Mouse (Mus musculus) mesoderm, embryonic 11.5 days (tissue): ENCODE data around the gene Itgb3bp.

Experiments
- DNase-seq: peaks from one replicate; pipeline ENCODE4 v3.0.0-alpha.2; 2012; ENCODE audit warnings: low read depth, low spot score

Itgb3bp gene

GRCm38 (mm10) chr4:99929613-99930517 lies at the start of gene Itgb3bp:
Itgb3bp (minus strand) TSS chr4:99929813.
- DNase-seq = peak; percentile 81

GRCm38 (mm10) chr4:99979326-99979725 lies 49.7 kb upstream of the Itgb3bp start:
- DNase-seq = no peak

DNA sequence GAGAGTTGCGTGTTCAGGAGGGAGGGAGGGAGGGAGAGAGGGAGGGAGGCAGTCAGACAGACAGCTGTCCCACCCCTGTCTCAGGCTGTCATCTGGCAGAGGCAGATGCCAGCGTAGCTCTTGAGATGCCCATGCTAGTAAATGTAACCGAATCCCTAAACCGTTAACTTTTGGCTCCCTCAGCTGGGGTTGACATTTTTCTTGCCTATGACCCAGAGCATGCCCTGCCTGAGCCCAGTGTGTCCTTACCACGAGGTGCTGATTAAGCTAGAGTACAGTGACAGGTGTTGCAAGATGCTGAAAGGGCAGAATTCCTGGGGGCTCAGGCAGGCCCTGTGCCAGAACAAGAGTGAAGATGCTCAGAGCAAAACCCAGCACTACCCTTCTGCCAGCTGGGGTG lies 44.8 kb upstream of the Itgb3bp start:
- DNase-seq = no peak

- DNase-seq = no peak
These were observed 44.3 kb upstream of the Itgb3bp start for GRCm38 (mm10) chr4:99973931-99974330.

GRCm38 (mm10) chr4:99972886-99973285 lies 43.3 kb upstream of the Itgb3bp start:
- DNase-seq = no peak

GRCm38 (mm10) chr4:99970097-99970496 lies 40.5 kb upstream of the Itgb3bp start:
- DNase-seq = no peak

DNA sequence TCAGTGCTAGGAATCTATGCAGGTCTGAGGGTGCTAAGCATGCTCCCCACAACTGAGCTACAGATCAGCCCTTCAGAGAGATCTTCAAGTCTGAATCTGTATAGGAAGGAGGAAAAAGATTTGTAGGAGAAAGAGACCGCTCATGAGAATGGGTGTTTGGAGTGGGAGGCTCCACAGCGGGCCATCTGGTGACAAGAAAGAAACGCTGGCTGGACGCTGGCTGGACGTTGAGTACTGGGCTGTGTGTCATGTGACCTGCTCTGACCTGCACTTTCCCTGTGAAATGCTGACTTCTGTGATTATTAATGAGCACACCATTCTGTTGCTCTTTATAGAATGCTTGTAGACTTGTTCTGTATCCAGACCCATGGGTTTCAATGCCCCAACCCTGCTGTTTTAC lies 39.7 kb upstream of the Itgb3bp start:
- peak; percentile 41 for DNase-seq

- peak; percentile 59 for DNase-seq
These were observed 36.9 kb upstream of the Itgb3bp start for GRCm38 (mm10) chr4:99966555-99966954.

DNA sequence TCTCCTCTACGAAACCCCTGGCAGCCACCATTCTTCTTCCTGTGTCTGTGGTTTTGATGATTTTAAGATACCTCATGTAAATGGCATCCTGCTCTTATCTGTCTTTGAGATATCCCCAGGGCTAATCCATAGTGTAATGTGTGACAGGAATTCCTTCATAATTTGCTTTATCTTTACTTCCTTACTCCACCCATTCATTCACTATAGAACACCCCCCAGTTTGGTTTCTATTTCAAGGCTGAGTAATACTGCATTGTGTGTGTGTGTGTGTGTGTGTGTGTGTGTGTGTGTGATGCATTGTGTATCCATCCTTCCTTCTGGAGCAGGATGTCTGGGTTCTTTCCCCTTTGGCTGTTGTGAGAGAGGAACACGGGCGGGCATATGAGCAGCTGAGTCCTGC lies 29.7 kb upstream of the Itgb3bp start:
- DNase-seq = no peak

DNA sequence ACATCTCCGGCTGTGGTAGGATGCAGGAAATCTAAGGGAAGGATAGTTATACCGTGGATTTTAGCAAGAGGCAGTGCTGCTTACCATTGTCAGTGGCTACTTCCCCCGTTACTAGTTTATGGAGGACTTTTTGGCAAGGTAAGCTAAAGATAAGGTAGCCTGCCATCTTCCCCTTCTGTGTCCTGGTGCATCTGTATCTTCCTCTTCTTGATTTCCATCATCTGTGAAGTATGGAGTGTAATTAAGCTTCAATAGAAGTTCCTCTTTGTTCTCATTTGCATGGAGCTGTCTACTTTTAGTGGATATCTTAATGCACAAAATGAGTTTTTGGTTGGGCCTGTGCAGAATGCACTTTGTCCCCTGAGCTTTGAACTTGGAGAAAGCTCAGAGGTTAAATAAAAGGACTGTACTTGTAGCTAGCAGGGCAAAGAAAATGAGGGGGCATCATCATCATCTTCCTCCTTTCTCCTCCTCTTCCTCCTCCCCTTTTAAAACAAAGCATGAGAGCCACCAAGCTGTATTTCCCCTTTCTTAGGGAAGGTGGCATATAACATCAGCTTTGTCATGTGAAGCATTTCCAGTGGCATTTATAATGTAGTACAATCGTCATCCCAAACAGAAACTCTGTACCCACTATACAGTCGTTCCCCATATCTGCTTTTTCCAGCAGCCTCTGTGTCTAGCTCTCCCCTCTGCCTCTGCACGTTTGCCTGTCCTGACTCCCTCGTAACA lies 28.6 kb upstream of the Itgb3bp start:
- no peak for DNase-seq

GRCm38 (mm10) chr4:99957186-99957585 lies 27.6 kb upstream of the Itgb3bp start:
- no peak for DNase-seq

GRCm38 (mm10) chr4:99955396-99955795 lies 25.8 kb upstream of the Itgb3bp start:
- DNase-seq = no peak

GRCm38 (mm10) chr4:99953904-99954303 lies 24.3 kb upstream of the Itgb3bp start:
- no peak for DNase-seq

- DNase-seq = no peak
These were observed 18.3 kb upstream of the Itgb3bp start for GRCm38 (mm10) chr4:99947896-99948295.

DNA sequence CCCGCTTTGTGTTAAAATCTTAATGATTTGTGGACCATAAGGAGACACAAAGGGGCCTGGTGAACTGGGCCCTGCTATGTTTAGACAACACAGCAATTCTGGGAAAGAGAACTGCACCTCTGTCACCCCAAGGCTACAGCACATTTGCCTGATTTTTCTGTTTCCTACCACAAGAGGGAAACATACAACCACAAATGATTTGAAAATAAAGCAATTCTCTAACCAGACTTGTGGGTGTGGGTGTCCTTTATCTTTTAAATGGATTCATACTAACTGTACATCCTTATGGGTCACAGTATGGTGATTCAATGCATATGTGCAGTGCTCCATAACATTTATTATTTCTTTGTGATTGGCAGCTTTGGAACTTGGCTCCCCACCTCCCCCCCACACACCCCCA lies 17.6 kb upstream of the Itgb3bp start:
- peak; percentile 43 for DNase-seq

GRCm38 (mm10) chr4:99946516-99946915 lies 16.9 kb upstream of the Itgb3bp start:
- DNase-seq = no peak

DNA sequence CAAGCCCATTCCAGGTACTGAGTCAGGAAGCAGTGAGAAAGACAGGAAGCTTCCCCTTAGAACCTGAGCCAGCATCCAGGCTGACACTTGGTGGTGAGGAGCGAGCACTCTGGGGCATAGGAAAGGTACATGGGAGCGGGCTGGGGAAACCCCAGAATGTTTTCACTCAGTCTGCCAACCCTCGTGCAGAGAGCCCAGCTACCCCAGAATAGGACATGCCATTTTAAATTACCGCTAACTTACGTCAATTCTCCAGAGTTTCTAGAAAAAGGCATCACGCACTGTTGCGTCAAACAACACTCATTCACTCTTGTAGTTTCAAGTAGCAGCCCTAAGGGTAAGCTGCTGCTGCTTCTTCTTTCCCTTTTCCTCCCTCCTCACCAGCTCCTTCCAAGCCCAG lies 15.4 kb upstream of the Itgb3bp start:
- no peak for DNase-seq

DNA sequence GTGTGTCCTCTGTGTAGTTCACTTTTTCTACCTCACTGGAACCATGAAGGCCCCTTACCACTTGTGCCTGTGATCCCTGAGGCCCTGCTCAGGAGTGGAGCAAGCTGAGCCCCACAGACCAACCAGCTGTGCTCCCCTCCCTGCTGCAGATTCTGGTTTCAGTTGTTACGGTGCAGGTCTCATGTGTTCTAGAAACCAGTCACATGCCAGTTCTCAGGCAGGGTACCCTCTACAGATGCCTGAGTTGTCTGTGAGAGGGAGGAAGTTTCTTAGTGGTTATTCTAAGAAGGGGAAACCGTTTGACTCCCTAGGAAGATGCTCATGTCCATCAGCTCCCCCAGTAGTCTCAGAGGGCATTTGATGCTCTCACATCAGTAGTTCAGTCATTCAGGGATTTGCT lies 15.0 kb upstream of the Itgb3bp start:
- DNase-seq = no peak

DNA sequence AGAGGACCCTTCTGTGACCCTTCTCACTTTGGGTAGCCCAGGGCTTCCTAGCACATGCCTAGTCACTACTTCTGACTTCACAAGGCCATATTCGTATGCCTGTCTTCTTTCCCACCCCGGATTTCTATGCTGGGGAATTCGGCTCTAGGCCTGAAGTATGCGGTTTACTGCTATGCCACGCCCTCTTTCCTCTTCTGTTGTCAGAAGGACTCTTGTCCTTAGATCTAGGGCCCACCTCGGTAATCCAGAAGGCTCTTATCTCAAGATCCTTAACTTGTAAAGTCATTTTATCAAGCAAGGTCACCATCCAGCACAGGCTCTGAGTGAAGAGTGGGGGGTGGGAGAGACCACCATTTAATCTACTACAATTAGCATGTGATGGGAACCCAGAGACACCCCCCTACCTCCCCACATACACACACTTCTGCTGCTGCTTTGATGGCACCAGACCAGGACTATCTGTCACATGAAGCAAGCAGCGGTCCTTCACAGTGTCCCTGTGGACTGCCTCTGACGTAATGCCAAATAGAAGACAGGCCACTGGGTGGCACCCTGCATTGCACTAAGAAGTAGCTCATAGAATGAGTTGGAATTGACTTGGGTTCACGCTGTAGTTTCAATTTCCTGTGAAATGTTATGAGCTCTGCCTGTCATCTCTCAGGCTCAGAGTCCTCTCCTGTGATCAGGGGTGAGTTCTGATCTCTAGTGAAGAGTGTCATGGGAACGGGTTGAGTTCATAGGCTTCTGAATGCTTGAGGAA lies 12.2 kb upstream of the Itgb3bp start:
- no peak for DNase-seq

DNA sequence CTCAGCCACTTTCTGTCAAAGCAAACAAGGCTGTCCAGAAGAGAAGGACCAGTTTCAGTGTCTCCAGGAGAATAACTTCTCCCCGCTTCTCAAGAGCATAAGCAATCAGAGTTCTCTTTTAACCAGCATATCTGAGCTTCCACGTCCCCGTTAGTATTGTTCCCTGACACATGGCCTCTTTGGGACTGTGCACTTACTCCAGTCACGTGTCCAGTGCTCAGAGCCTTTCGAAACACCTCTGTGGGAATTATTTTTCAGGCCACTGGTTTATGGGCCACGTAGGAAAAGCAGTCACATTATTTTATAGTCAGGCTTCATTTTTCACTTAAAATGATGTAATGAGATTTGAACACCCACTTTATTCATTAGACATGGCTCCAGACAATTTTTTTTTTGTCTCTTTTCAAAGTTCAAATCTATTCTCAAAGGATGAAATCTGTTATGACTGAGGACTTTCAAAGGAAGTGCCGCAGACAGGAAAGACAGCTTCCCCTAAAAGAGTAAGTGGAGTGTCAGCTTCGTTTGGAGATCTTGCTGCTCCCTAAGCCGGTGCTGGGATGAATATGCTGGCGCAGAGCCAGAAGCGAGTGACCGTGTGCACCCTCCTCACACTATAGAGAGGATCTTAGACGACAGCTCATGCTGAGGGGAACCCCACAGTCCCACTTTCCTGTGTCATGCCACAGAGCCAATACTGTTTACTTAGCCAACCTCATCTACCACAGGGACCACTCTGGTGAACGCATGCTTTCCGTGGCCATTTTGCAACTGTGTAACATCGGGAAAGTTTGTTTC lies 10.3 kb upstream of the Itgb3bp start:
- DNase-seq = peak; percentile 23

GRCm38 (mm10) chr4:99936278-99936677 lies 6.7 kb upstream of the Itgb3bp start:
- DNase-seq = no peak
